Mouse (Mus musculus) embryonic facial prominence, embryonic 13.5 days (tissue): ENCODE results near the gene Lmntd1. TPM values are rescaled to one million over a fixed set of nuclear protein-coding genes. Genes with fewer than 3 reads are reported as not detected.
A peak's percentile ranks its signal among the peaks of the same experiment; 100 is the strongest.

Source experiments
- ATAC-seq: fragments of 200-750 bp; cut with Nextera tagmentation; 2 replicates; pipeline ENCODE4 v1.8.0; 2017; ENCODE audit warnings: low read depth; ENCODE audit not compliant: insufficient number of reproducible peaks, insufficient read depth, low FRiP score, low TSS enrichment
- H3K27ac ChIP-seq: fragments of 300-500 bp; sonication (generic); 2 replicates; pipeline ENCODE4 v1.5.1; 2015; ENCODE audit warnings: moderate library complexity, mild to moderate bottlenecking, inconsistent platforms
- H3K27me3 ChIP-seq: fragments of 300-500 bp; sonication (generic); 2 replicates; pipeline ENCODE4 v1.6.1; 2015; ENCODE audit warnings: mild to moderate bottlenecking, inconsistent platforms
- H3K36me3 ChIP-seq: fragments of 300-500 bp; sonication (generic); 2 replicates; pipeline ENCODE4 v1.6.1; 2015; ENCODE audit warnings: mild to moderate bottlenecking, inconsistent platforms
- H3K4me1 ChIP-seq: fragments of 300-500 bp; sonication (generic); 2 replicates; pipeline ENCODE4 v1.6.1; 2015; ENCODE audit warnings: inconsistent platforms
- H3K4me2 ChIP-seq: fragments of 300-500 bp; sonication (generic); 2 replicates; pipeline ENCODE4 v1.6.1; 2015; ENCODE audit warnings: moderate library complexity, mild to moderate bottlenecking, inconsistent platforms
- H3K4me3 ChIP-seq: fragments of 300-500 bp; sonication (generic); 2 replicates; pipeline ENCODE4 v1.5.1; 2015; ENCODE audit warnings: mild to moderate bottlenecking, inconsistent platforms
- H3K9ac ChIP-seq: fragments of 300-500 bp; sonication (generic); 2 replicates; pipeline ENCODE4 v1.6.1; 2015; ENCODE audit warnings: mild to moderate bottlenecking, inconsistent platforms
- H3K9me3 ChIP-seq: fragments of 300-500 bp; sonication (generic); 2 replicates; pipeline ENCODE4 v1.6.1; 2016; ENCODE audit warnings: inconsistent platforms
- WGBS: fragments of 180-500 bp; shearing (Covaris S2); methylation state at CpG from one replicate; pipeline ENCODE4 v1.1.7; 2015; ENCODE audit warnings: mixed read lengths; 5-methylcytosine and 5-hydroxymethylcytosine counted together
- polyA plus RNA-seq: library from polyadenylated mRNA; unstranded; fragments of >200 nt; fragmentation: Nextera tagmentation; extraction: Ambion mirVana; gene quantifications from 2 replicates; pipeline ENCODE4 v1.2.1, GENCODE M21; 2015

Gene Lmntd1
- polyA plus RNA-seq, 1 experiment from 2014 or later = 0.41 TPM

- ATAC-seq = no peak; the same call in 1 of the 2 replicates
Measured at GRCm38 (mm10) chr6:145515859-145516581, 98.1 kb downstream of the Lmntd1 start.

GRCm38 (mm10) chr6:145511265-145511664, 102.9 kb downstream of the Lmntd1 start:
- peaks cover 11% of the 10 kb centered on the region for H3K4me1 ChIP-seq
- ATAC-seq = no peak
- H3K9me3 ChIP-seq = no peaks in the 10 kb centered on the region
- H3K27me3 ChIP-seq = no peaks in the 10 kb centered on the region
- no peak overlapping the region for H3K4me3 ChIP-seq
- H3K27ac ChIP-seq = no peak overlapping the region
- 38% methylated on average over 8 of the region's 8 CpGs for WGBS
- H3K36me3 ChIP-seq = no peaks in the 10 kb centered on the region
- H3K4me2 ChIP-seq = no peak overlapping the region
- H3K9ac ChIP-seq = no peak overlapping the region

More at GRCm38 (mm10) chr6:145515859-145516581, 98.1 kb downstream of the Lmntd1 start:
- Histone ChIP-seq H3K4me1 (peaks cover 19% of the 10 kb centered on the region), H3K4me3 (no peak overlapping the region), H3K27me3 (no peaks in the 10 kb centered on the region), H3K27ac (peak overlapping the region; percentile 44), H3K9me3 (0 out of 2 replicates have a peak, but pooled peaks cover 6% of the 10 kb centered on the region), H3K36me3 (no peaks in the 10 kb centered on the region), H3K9ac (no peak overlapping the region), H3K4me2 (no peak overlapping the region)
- 30% methylated on average over 10 of the region's 10 CpGs for WGBS

- no peaks in the 10 kb centered on the region for H3K4me1 ChIP-seq
- H3K36me3 ChIP-seq = no peaks in the 10 kb centered on the region
- no peak for ATAC-seq
- no peak overlapping the region for H3K4me3 ChIP-seq
- WGBS = 86% methylated on average over 12 of the region's 12 CpGs
- no peak overlapping the region for H3K27ac ChIP-seq
- H3K9me3 ChIP-seq = peaks cover 3% of the 10 kb centered on the region
- no peak overlapping the region for H3K9ac ChIP-seq
- H3K4me2 ChIP-seq = no peak overlapping the region
- no peaks in the 10 kb centered on the region for H3K27me3 ChIP-seq
Measured at GRCm38 (mm10) chr6:145508828-145509227, 105.3 kb downstream of the Lmntd1 start.

- peaks cover 12% of the 10 kb centered on the region for H3K4me1 ChIP-seq
- H3K36me3 ChIP-seq = no peaks in the 10 kb centered on the region
- H3K27me3 ChIP-seq = no peaks in the 10 kb centered on the region
- H3K9me3 ChIP-seq = peaks cover 11% of the 10 kb centered on the region
- 89% methylated on average over 7 of the region's 7 CpGs for WGBS
- no peak overlapping the region for H3K9ac ChIP-seq
- H3K4me3 ChIP-seq = no peak overlapping the region
- no peak overlapping the region for H3K27ac ChIP-seq
- no peak for ATAC-seq
- H3K4me2 ChIP-seq = no peak overlapping the region
Measured at GRCm38 (mm10) chr6:145501751-145502150, 112.4 kb downstream of the Lmntd1 start.

GRCm38 (mm10) chr6:145499574-145500546, 114.3 kb downstream of the Lmntd1 start:
- H3K4me3 ChIP-seq = no peak overlapping the region
- H3K9ac ChIP-seq = no peak overlapping the region
- peaks cover 11% of the 10 kb centered on the region for H3K9me3 ChIP-seq
- ATAC-seq = no peak
- no peak overlapping the region for H3K4me2 ChIP-seq
- H3K4me1 ChIP-seq = peaks cover 12% of the 10 kb centered on the region
- H3K27ac ChIP-seq = no peak overlapping the region
- no peaks in the 10 kb centered on the region for H3K36me3 ChIP-seq
- 74% methylated on average over 19 of the region's 19 CpGs for WGBS
- H3K27me3 ChIP-seq = no peaks in the 10 kb centered on the region

- no peak for ATAC-seq
- peaks cover 6% of the 10 kb centered on the region; the same call in 1 of the 2 replicates for H3K4me1 ChIP-seq
- H3K9ac ChIP-seq = no peak overlapping the region
- WGBS = 94% methylated on average over 7 of the region's 7 CpGs
- no peaks in the 10 kb centered on the region for H3K36me3 ChIP-seq
- H3K9me3 ChIP-seq = no peaks in the 10 kb centered on the region
- no peak overlapping the region for H3K4me2 ChIP-seq
- H3K4me3 ChIP-seq = no peak overlapping the region
- no peaks in the 10 kb centered on the region for H3K27me3 ChIP-seq
- H3K27ac ChIP-seq = no peak overlapping the region
Measured at GRCm38 (mm10) chr6:145495731-145496130, 118.4 kb downstream of the Lmntd1 start.

GRCm38 (mm10) chr6:145488251-145488650, 125.9 kb downstream of the Lmntd1 start:
- WGBS = 47% methylated on average over 2 of the region's 2 CpGs
- H3K36me3 ChIP-seq = no peaks in the 10 kb centered on the region

GRCm38 (mm10) chr6:145485986-145486605, 128.0 kb downstream of the Lmntd1 start:
- Histone ChIP-seq H3K36me3 (no peaks in the 10 kb centered on the region), H3K9ac (no peak overlapping the region), H3K4me1 (peaks cover 45% of the 10 kb centered on the region), H3K9me3 (no peaks in the 10 kb centered on the region), H3K4me2 (no peak overlapping the region), H3K27ac (no peak overlapping the region; the same call in 1 of the 2 replicates), H3K27me3 (no peaks in the 10 kb centered on the region), H3K4me3 (no peak overlapping the region)
- 40% methylated on average over 12 of the region's 12 CpGs for WGBS
- no peak for ATAC-seq

More at GRCm38 (mm10) chr6:145488251-145488650, 125.9 kb downstream of the Lmntd1 start:
- H3K9ac ChIP-seq = no peak overlapping the region
- H3K27ac ChIP-seq = no peak overlapping the region
- no peaks in the 10 kb centered on the region for H3K9me3 ChIP-seq
- H3K27me3 ChIP-seq = no peaks in the 10 kb centered on the region
- H3K4me3 ChIP-seq = no peak overlapping the region
- H3K4me2 ChIP-seq = no peak overlapping the region
- ATAC-seq = no peak
- H3K4me1 ChIP-seq = peaks cover 28% of the 10 kb centered on the region

- peaks cover 53% of the 10 kb centered on the region for H3K4me1 ChIP-seq
- H3K4me3 ChIP-seq = no peak overlapping the region
- ATAC-seq = no peak
- no peaks in the 10 kb centered on the region for H3K9me3 ChIP-seq
- no peak overlapping the region for H3K9ac ChIP-seq
- no peak overlapping the region for H3K27ac ChIP-seq
- no peaks in the 10 kb centered on the region for H3K36me3 ChIP-seq
- no peak overlapping the region for H3K4me2 ChIP-seq
- WGBS = 62% methylated on average over 5 of the region's 5 CpGs
- 0 out of 2 replicates have a peak, but pooled peaks cover 3% of the 10 kb centered on the region for H3K27me3 ChIP-seq
Measured at GRCm38 (mm10) chr6:145483318-145483674, 130.8 kb downstream of the Lmntd1 start.

- ATAC-seq = no peak
- Histone ChIP-seq H3K27ac (no peak overlapping the region), H3K4me2 (no peak overlapping the region), H3K9me3 (no peaks in the 10 kb centered on the region), H3K27me3 (0 out of 2 replicates have a peak, but pooled peaks cover 3% of the 10 kb centered on the region), H3K9ac (no peak overlapping the region), H3K4me3 (no peak overlapping the region), H3K4me1 (peaks cover 54% of the 10 kb centered on the region), H3K36me3 (no peaks in the 10 kb centered on the region)
- WGBS = 83% methylated on average over 17 of the region's 17 CpGs
Measured at GRCm38 (mm10) chr6:145482656-145483317, 131.3 kb downstream of the Lmntd1 start.

- WGBS = 41% methylated on average over 15 of the region's 15 CpGs
- Histone ChIP-seq H3K4me2 (no peak overlapping the region), H3K4me3 (no peak overlapping the region), H3K4me1 (peaks cover 47% of the 10 kb centered on the region), H3K27ac (no peak overlapping the region), H3K9me3 (no peaks in the 10 kb centered on the region), H3K27me3 (0 out of 2 replicates have a peak, but pooled peaks cover 3% of the 10 kb centered on the region), H3K9ac (no peak overlapping the region), H3K36me3 (no peaks in the 10 kb centered on the region)
- ATAC-seq = no peak
Measured at GRCm38 (mm10) chr6:145481938-145482337, 132.2 kb downstream of the Lmntd1 start.
